Mouse (Mus musculus) embryonic facial prominence, embryonic 10.5 days (tissue): ENCODE measurements around the gene Nosip. TPM values are rescaled to one million over a fixed set of nuclear protein-coding genes. Genes with fewer than 3 reads are reported as not detected.

ENCODE experiments used
- DNase-seq: peaks from one replicate; pipeline ENCODE4 v3.0.0-alpha.2; 2017; ENCODE audit warnings: low spot score
- H3K27ac ChIP-seq: fragments of 300-500 bp; sonication (generic); replicated peaks from 2 replicates; pipeline ENCODE4 v1.5.1; 2016; ENCODE audit warnings: mild to moderate bottlenecking
- H3K27me3 ChIP-seq: fragments of 300-500 bp; sonication (generic); replicated peaks from 2 replicates; pipeline ENCODE4 v1.6.1; 2016; ENCODE audit warnings: low read depth, mild to moderate bottlenecking; ENCODE audit not compliant: poor library complexity, severe bottlenecking
- H3K36me3 ChIP-seq: fragments of 300-500 bp; sonication (generic); replicated peaks from 2 replicates; pipeline ENCODE4 v1.6.1; 2016; ENCODE audit warnings: mild to moderate bottlenecking, moderate library complexity
- H3K4me1 ChIP-seq: fragments of 300-500 bp; sonication (generic); 2 replicates; pipeline ENCODE4 v1.6.1; 2016
- H3K4me3 ChIP-seq: fragments of 300-500 bp; sonication (generic); 2 replicates; pipeline ENCODE4 v1.5.1; 2016; ENCODE audit warnings: mild to moderate bottlenecking, moderate library complexity
- H3K9me3 ChIP-seq: fragments of 300-500 bp; sonication (generic); 2 replicates; pipeline ENCODE4 v1.6.1; 2016; ENCODE audit warnings: mild to moderate bottlenecking
- WGBS: fragments of 180-500 bp; shearing (Covaris S2); methylation state at CpG from one replicate; pipeline ENCODE4 v1.1.7; 2016; 5-methylcytosine and 5-hydroxymethylcytosine counted together
- polyA plus RNA-seq: library from polyadenylated mRNA; unstranded; fragments of >200 nt; fragmentation: Nextera tagmentation; extraction: Ambion mirVana; gene quantifications from 2 replicates; pipeline ENCODE4 v1.2.1, GENCODE M21; 2016

The Nosip gene
- polyA plus RNA-seq, 1 experiment from 2014 or later: 70.8 TPM

DNA sequence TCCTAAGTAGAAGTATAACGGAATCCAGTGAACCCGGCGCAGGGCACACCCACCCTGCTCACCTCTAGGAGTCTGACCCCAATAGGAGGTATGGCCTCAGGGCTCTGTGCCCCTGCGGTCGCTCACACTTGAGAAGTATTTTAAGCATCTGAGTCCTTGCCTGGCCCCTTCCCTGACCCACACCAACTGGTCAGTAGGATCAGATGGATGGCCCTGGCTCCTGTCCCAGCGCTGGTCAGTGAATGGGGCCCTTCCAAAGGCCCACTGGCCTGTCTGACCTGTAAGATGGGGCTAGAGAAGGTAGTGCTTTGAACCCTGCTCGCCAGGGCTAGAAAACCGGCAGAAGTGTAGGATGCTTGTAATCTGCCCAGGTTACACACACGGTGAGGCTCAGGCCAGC is 21.4 kb upstream of the Nosip start:
- Histone ChIP-seq H3K9me3 (no peaks in the 10 kb centered on the region), H3K27ac (no peak overlapping the region), H3K4me1 (no peaks in the 10 kb centered on the region), H3K27me3 (no peaks in the 10 kb centered on the region), H3K4me3 (no peak overlapping the region), H3K36me3 (peaks cover 100% of the 10 kb centered on the region)
- DNase-seq: no peak
- 93% methylated on average over 9 of the region's 9 CpGs for WGBS

DNA sequence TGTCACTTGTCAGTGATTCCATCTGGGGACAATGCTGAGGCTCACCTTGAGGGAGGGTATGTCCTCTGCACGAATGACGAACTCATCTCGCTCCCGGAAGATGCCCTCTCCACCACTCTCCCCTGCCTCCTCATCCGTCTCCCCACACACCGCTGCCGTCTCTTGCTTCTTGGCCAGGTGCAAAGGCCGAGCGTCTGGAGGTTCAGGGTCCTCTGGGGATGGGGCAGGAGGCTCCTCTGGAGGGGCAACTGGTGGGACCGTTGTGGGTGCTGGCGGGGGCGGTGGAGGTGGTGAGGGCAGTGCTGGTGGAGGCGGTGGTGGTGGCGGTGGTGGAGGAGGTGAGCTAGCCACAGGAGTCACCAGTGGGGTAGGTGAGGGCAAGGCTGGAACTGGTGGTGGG is 18.9 kb upstream of the Nosip start:
- WGBS: 95% methylated on average over 14 of the region's 14 CpGs
- Histone ChIP-seq H3K9me3 (no peaks in the 10 kb centered on the region), H3K27ac (no peak overlapping the region), H3K4me1 (peaks cover 10% of the 10 kb centered on the region), H3K27me3 (no peaks in the 10 kb centered on the region), H3K4me3 (peak overlapping the region; percentile 6; the same call in 1 of the 2 replicates), H3K36me3 (peaks cover 100% of the 10 kb centered on the region)
- no peak for DNase-seq

DNA sequence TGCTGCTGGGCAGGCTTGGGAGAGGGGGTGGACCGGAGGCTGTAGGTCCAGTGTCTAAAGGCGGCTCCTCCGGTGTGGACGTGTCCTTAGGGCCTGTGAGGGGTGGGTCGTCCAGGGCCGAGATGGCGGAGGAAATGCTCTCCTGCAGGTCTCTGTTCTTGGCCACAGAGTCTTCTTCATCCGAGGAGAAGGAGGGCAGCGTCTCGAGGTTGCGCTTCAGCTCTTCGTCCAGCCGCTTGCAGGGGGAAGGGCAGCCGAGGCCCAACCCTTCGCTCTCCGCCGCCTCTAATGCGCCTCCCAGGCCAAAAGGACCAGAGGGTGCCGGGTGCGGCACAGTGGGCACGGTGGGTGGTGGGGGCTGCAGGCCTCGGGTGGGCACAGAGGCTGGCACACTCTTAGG is 16.5 kb upstream of the Nosip start:
- H3K4me3 ChIP-seq: peak overlapping the region; percentile 25; the same call in 1 of the 2 replicates
- no peaks in the 10 kb centered on the region for H3K27me3 ChIP-seq
- no peaks in the 10 kb centered on the region for H3K9me3 ChIP-seq
- DNase-seq: no peak
- WGBS: 92% methylated on average over 22 of the region's 22 CpGs
- H3K36me3 ChIP-seq: peaks cover 100% of the 10 kb centered on the region
- peaks cover 27% of the 10 kb centered on the region for H3K4me1 ChIP-seq
- H3K27ac ChIP-seq: no peak overlapping the region

GRCm38 (mm10) chr7:45046853-45047350 is 15.3 kb upstream of the Nosip start:
- H3K27me3 ChIP-seq: no peaks in the 10 kb centered on the region
- no peak for DNase-seq
- no peaks in the 10 kb centered on the region for H3K9me3 ChIP-seq
- peak overlapping the region; percentile 23; the same call in 1 of the 2 replicates for H3K4me3 ChIP-seq
- H3K36me3 ChIP-seq: peaks cover 95% of the 10 kb centered on the region
- H3K4me1 ChIP-seq: peaks cover 39% of the 10 kb centered on the region
- 95% methylated on average over 26 of the region's 26 CpGs for WGBS
- H3K27ac ChIP-seq: no peak overlapping the region

DNA sequence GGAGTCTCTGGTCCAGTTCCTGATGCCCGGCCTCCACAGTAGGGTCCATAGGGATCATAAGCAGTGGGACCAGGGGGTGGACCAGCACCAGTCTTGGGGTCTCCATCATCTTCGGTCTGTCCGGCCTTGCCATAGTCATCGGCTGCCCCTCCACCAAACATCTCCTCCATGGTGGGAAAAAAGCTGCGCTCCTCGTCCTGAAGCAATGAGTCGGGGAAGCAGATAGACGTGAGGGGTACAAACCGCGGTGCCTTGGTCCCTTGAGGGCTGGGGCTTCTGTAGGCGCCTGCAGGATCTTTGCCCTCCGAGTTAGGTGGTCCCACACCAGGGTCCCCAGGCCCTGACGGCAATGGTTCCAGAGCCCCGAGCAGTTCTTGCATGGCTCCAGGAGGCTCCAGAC is 14.7 kb upstream of the Nosip start:
- WGBS: 97% methylated on average over 14 of the region's 14 CpGs
- peak overlapping the region; percentile 23; the same call in 1 of the 2 replicates for H3K4me3 ChIP-seq

DNA sequence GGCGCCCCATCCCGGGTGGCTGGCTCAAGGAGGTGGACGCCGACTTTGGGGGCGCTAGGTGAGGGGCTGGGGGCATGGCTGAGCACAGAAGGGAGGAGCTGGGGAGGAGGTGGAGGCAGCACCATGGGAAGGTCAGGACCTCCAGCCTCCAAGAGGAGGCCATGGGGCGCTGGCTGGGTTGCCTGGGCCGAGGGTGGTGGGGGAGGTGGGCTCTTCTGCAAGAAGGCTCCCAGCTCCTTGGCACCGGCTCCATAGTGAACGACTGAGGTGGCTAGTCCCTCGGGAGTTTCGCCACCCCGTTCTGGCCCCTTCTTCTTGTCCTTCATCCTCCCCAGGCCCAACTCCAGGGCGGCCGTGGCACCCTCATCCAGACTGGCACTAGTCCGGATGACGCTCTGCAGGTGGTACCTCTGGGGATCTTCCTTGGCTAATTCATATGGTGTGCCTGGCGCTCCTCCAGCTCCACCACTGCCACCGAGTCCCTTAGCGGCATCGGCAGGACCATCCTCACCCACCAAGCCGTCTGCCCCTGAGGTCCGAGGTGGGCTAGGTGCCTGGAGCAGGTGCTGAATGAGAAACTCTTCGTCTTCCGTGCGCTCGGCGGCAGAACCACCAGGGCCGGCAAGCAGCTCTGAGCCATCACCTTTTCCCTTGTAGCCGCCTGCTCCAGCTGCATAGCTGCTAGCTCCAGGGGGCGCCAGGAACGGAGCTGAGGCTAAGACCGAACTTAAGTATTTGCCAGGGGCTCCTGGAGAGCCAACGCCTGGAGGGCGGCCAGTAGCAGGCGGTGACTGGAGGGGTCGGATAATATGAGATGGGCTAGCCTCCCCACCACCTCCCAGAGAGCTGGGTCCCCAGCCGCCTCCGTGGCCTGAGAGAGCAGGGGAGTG is 14.0 kb upstream of the Nosip start:
- peak overlapping the region; percentile 97; the same call in 1 of the 2 replicates for H3K4me3 ChIP-seq
- no peak for DNase-seq
- peaks cover 82% of the 10 kb centered on the region for H3K36me3 ChIP-seq
- no peaks in the 10 kb centered on the region for H3K27me3 ChIP-seq
- peaks cover 42% of the 10 kb centered on the region for H3K4me1 ChIP-seq
- 93% methylated on average over 38 of the region's 38 CpGs for WGBS
- H3K27ac ChIP-seq: no peak overlapping the region
- no peaks in the 10 kb centered on the region for H3K9me3 ChIP-seq

More for the DNA sequence above, 14.7 kb upstream of the Nosip start:
- no peak overlapping the region for H3K27ac ChIP-seq
- peaks cover 42% of the 10 kb centered on the region for H3K4me1 ChIP-seq
- H3K27me3 ChIP-seq: no peaks in the 10 kb centered on the region
- H3K36me3 ChIP-seq: peaks cover 89% of the 10 kb centered on the region
- no peak for DNase-seq
- no peaks in the 10 kb centered on the region for H3K9me3 ChIP-seq

DNA sequence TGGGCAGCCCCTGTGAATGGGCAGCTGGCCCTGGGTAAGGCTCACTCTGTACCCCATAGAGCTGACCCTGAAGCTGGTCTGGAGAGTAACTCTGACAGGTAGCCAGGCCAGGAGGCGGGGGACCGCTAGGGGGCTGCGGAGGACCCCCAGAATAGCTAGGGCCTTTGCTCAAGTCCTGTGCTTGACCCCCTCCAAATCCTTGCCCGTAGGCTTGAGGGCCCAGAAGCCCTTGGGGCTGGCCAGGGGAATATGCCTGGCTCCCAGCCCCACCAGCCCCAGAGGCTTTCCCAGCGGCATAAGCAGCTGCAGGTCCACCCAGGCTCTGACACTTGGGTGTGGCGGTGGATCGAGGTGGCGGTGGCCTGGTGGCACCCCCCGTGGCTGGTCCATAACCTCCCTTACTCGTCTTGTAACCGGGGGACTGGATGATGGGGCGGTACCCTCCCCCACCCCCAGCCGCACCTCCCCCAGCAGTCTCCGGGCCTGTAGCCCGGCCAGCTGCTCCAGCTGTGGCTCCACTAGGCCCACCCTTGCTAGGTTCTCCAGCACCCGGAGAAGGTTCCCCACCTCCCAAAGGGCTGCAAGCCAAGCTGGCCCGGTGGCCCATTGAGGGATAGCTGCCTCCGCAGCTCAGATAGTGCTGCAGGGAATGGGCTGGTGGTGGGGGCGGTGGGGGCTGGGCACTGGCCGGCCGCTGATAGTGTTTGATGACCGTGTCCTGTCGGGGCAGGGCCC is 13.1 kb upstream of the Nosip start:
- H3K4me1 ChIP-seq: peaks cover 48% of the 10 kb centered on the region
- H3K9me3 ChIP-seq: no peaks in the 10 kb centered on the region
- H3K27me3 ChIP-seq: no peaks in the 10 kb centered on the region
- peaks cover 73% of the 10 kb centered on the region for H3K36me3 ChIP-seq
- no peak for DNase-seq
- H3K27ac ChIP-seq: 0 out of 2 replicates have a peak overlapping the region, but pooled peaks have one; percentile 24
- peak overlapping the region; percentile 97 for H3K4me3 ChIP-seq
- WGBS: 97% methylated on average over 23 of the region's 23 CpGs

- H3K27me3 ChIP-seq: no peaks in the 10 kb centered on the region
- peaks cover 53% of the 10 kb centered on the region for H3K36me3 ChIP-seq
- H3K4me3 ChIP-seq: peak overlapping the region; percentile 97
- peak; percentile 92 for DNase-seq
- peaks cover 56% of the 10 kb centered on the region for H3K4me1 ChIP-seq
- H3K9me3 ChIP-seq: no peaks in the 10 kb centered on the region
- H3K27ac ChIP-seq: peak overlapping the region; percentile 99
- WGBS: 3% methylated on average over 16 of the region's 16 CpGs
Measured at GRCm38 (mm10) chr7:45050945-45051600, 11.2 kb upstream of the Nosip start.

GRCm38 (mm10) chr7:45051601-45051974 is 10.6 kb upstream of the Nosip start:
- Histone ChIP-seq H3K27ac (peak overlapping the region; percentile 99), H3K4me3 (peak overlapping the region; percentile 97), H3K9me3 (no peaks in the 10 kb centered on the region), H3K4me1 (peaks cover 53% of the 10 kb centered on the region), H3K27me3 (no peaks in the 10 kb centered on the region), H3K36me3 (peaks cover 48% of the 10 kb centered on the region)
- WGBS: 2% methylated on average over 13 of the region's 13 CpGs
- DNase-seq: peak; percentile 54

DNA sequence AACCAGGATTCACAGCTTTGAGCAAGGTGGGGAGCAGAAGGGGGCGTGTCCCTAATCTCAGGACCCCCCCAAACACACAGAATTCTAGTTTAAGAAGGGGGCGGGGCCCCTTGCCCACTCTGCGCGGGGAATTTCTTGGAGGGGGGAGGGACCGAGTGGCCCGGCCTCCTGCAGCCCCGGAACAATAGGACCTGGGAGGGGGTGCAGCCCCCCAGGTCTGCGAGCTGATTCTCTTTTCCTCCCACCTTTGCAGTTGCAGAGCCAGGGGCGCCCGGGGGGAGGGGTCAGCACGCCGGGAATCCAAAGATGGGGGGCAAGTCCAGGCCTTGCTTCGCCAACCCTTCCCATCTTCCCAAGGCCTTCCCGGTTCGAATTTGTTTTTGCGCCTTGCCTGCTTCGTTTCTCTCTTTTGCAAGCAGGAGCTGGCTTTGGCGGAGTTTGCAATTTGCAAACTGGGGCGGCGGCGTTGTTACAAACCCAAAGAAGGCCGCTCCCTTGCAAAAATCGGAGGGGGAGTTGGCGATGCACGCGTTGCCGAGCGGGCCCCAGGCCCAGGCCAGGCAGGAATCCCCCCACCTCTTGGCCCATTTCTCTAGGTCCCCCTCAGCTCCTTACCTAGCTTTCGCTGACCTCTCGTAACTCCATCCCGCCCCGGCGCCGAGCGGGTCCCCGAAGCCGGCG is 9.9 kb upstream of the Nosip start:
- WGBS: under 1% methylated on average over 38 of the region's 38 CpGs
- H3K27ac ChIP-seq: peak overlapping the region; percentile 99
- H3K4me1 ChIP-seq: peaks cover 46% of the 10 kb centered on the region
- H3K4me3 ChIP-seq: peak overlapping the region; percentile 97
- DNase-seq: peak; percentile 58
- H3K27me3 ChIP-seq: no peaks in the 10 kb centered on the region
- peaks cover 41% of the 10 kb centered on the region for H3K36me3 ChIP-seq
- no peaks in the 10 kb centered on the region for H3K9me3 ChIP-seq

- peak within 1 kb of the TSS; percentile 97 for H3K4me3 ChIP-seq
- no peak for DNase-seq
Measured at GRCm38 (mm10) chr7:45052862-45053116, 9.4 kb upstream of the Nosip start, which contains the start of gene Prr12. TSS of gene Prr12 (minus strand) at chr7:45052881.

More at GRCm38 (mm10) chr7:45052862-45053116, 9.4 kb upstream of the Nosip start, which contains the start of gene Prr12:
- H3K36me3 ChIP-seq: peaks cover 36% of the 10 kb centered on the region
- peak within 1 kb of the TSS; percentile 99 for H3K27ac ChIP-seq
- WGBS: 2% methylated on average over 17 of the region's 18 CpGs
- H3K27me3 ChIP-seq: no peaks in the 10 kb centered on the region
- H3K9me3 ChIP-seq: no peaks in the 10 kb centered on the region
- H3K4me1 ChIP-seq: peaks cover 46% of the 10 kb centered on the region
